Mouse (Mus musculus): ENCODE measurements around the gene Fam83f.

The Fam83f gene

DNA sequence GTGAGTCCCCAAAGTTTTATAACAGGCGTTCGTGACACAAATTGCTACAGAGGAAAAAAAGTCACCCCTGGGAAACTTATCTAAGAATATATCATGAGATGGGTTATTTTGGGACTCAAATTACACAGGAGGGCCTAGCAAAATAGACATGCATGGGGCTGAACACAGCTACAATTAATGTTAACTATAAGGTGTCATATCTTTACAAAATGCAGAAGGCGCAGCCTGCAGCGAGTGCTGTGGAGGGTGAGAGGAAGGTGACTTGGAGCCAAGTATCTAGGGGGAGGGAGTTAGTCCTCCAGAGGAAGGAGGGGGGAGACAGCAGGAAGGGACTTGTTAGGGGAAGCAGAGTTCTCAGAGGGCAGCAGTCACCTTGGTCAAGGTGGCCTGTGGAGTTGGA, 7.2 kb upstream of the Fam83f start:
- DNase-seq (ENCODE audit: low spot score): no peak

DNA sequence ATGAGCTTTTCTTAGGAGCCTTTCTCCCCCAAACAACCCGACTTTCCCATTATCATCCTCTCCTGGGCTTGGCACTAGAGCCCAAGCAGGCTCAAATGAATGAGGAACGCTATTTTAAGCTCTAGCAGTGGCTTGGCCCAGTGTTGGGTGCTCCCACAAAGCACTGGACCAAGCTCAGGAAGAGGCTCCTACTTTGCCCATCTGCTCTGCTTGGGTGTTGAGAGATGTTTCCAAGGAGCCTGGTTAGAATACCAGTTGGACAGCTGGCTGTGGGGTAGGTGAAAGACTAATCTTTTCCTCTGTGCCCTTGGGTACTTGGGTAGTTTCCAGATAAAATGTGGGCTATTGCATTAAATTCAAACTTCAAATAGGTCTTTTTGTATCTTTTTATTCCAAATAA, 1.2 kb downstream of the Fam83f start:
- no peak for DNase-seq (ENCODE audit: low spot score)

DNA sequence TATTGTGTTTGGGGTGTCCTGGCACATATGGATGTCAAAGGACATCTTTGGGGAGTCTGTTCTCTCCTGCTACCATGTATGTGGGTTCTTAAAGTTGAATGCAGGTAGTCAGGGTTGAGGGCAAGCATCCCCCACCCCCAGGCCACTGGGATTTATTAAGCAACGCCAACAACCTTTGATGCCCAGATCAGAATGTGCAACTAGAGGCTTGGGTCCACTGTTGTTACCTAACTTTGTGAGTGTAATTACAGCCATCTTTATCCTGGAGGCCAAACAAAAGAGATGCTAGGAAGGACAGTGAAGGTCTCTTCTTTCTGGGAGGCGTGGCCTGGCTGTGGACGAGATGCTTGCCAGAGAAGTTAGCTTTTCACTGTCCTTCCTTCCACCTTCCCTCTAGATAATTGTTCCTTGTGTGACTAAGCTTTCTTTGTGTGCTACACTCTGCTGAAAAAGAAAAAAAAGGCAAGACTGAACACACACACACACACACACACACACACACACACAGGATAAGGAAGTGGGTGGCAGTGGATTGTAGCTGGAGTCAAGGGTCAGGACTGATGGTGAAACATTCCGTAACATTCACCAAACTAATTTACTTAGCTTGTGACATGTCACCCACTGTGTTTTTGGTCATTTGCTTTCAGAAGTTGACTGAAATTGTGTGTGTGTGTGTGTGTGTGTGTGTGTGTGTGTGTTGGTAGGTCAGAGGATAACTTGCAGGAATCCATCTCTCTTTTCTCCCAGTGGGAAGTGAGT, 1.9 kb downstream of the Fam83f start:
- DNase-seq (ENCODE audit: low spot score): no peak

DNA sequence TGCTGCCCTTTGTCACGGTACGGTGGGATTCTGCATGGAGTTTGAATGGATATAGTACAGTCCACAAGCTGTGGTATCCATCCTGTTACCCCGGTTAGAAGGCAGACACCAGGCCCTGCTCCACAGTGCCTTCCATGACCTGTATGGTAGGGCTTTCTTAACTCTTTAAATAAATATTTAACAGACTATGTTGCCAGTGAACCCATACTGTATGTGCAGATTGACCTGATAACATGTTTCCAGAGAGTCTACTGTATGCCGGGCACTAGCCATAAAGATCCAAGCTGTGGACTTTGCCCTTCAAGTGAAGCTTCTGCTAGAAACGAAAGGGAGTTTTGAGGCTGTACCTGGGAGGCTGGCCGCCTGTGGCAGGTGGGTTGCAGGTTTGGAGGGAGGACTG, 3.1 kb downstream of the Fam83f start:
- DNase-seq (ENCODE audit: low spot score): no peak

DNA sequence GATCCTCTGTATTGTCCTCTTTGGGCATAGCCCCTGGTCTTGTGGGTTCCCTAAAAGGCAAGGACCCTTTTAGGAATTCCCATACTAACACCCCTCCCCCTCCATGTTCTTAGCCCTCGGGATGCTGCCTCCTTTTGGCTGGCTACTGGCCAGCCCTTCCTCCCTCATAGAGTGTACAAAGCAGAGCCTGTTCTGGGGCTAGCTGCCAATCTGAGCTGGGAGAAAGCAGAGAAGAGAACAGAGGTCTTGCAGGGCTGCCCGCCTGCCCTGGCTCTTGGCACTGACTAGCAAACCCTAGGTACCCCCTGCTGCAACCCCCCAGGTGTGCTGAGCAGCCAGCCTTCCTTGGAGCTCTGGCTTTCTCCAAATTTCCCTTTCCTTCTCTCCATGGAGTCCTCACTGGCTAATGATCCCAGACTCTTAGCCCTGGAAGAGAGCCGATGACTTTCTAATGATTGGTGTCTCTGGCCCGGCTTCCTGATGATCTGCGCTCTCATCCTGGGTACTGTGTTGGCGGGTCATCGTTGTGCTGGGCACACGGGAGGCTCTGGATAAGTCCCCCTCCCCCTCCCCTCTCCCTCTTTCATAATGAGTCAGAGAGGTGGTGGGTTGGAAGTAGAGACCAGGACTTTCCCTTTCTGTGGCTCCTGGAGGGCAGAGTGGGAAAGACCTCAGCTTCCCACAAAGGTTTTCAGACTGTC, 8.0 kb downstream of the Fam83f start:
- peak; percentile 76 for DNase-seq (ENCODE audit: low spot score)

DNA sequence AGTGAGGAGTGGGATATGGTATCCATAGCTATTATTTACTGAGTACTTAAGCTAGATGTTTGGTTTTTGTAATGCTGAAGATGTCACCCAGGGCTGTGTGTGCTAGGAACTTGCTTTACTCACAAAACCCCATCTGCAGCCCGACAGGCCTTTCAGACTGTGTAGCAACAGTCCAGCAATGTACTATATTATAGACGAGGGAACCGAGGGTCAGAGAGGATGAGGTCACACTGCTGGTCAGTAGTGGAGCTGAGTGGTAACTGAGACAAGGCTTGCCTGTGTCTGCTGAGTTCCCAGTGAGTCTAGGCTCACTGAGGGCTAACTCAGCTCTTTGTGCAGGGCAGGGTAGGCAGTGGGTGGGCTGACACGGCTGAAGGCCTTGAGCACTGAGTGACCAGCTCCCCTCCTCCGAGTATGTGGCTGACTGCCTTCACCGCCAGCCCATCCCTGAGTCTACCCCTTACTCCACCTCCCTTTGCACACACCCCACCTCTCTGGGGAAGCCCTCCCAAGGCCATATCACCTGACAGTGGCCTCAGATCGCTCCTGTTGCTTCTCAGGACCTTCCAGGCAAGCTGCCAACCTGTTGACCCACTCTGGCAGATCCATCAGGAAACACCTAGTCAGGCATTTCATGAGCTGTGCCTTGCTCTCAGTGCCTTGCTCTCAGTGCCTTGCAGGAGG, 8.8 kb downstream of the Fam83f start:
- peak; percentile 75 for DNase-seq (ENCODE audit: low spot score)

DNA sequence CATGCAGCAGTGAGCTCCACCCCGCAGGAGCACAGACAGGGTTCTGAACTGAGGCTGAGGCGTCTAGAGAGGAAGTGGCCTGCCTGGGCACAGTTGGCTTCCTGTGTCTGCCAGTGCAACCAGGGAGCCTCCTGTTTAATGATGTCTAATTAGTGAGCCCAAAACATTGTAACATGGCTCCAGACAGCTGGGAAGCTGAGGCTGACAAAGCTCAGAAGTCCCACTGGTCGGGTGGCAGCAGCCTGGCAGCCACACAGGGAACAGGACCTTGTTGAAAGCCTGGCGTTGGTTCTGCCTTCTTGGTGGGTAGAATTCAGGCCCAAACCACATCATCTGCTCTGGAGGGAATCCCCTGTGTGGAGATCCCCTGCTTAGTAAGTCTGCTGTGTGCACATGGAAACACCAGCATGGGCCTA, 9.8 kb downstream of the Fam83f start:
- DNase-seq (ENCODE audit: low spot score): peak; percentile 30

DNA sequence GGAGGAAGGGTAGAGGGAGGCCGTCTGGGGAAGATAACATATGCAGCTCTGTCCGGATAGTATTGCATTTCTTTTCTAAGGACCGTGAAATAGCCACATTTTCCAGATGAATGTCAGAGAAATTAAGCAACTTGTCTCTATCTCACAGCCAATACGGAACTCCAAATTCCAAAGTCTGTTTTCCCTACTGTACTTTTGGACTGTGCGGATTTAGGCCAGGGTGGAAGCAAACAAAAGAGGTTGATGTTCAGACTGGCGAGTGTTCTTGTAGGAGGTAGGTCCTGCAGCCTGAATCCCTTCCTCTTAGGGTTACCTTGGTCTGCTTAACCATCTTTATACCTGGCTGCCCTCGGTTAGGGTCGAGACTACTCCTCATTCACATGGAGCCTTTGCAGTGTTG, 10.7 kb downstream of the Fam83f start:
- DNase-seq (ENCODE audit: low spot score): no peak

DNA sequence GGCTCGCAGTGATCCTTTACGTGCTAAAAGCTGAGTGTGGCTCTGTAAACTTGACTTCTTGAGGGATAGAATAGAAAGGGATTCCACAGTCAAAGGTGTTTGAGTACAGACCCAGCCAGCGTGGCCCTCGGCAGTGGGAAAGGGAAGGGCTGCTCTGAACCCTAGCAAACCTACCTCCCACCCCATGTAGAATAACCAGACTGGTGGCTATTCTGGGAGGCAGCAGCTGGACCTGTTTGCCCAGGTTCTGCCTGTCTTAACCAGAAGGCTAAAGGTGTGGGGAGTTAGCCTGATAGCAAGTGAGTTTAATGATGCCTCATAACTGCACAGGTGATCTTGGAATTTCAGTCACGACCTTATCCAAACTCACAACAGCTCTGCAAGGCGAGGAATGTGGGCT, 11.5 kb downstream of the Fam83f start:
- DNase-seq (ENCODE audit: low spot score): no peak

DNA sequence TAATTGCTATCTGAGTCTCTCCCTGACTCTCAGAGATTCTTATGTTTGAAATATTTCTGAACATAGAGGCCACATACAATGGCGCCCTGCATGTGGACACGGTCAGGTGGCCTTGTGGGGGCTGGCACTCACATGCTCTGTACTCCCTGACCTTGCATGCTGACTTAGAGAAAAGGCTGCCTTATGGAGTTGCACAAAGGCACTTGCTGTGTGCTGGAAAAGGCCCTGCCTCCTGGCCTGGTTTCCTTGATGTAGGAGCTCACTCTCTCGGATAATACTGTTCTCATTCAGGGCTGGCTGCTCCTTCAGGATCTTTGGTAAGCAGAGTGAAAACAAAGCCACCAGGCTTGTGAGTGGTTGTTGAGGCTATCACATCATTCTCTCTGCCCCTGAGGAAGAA, 12.3 kb downstream of the Fam83f start:
- DNase-seq (ENCODE audit: low spot score): no peak

DNA sequence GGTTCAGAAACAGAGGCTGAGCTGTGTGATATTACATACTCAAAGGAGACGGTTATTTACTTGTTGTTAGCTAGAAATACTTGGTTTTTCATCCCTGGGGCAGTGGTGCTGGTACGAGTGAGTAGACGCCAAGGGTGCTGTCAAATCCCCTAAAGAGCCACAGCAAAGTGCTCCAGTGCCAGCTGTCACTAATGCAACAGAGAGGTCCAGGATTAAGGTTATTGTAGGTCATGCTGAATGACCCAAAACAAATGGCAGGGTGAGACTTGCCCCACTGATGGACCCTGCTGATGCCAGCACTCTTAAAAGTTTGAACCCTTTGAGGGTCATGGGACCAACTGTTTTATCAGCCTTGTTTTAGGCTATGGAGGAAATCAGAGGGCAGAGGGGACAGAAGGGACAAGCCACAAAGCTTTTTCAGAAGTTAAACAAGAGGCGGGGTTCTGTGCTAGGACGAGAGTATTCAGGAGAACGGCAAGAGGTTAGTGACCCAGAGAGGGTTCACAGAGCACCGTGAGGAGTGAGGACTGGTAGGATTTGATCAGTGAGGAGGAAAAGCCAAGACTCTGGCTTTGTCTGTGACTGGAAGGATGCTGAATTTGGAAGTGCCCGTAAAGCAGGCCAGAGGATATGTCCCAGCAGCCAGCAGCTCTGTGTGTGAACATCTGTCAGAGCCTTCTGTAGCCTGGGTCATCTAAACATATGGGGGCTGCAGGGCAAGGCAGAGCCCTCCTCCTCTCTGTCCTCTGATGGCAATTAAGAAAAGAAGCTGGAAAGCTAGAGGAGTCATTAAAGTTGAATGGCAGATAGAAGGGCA, 13.3 kb downstream of the Fam83f start:
- no peak for DNase-seq (ENCODE audit: low spot score)

DNA sequence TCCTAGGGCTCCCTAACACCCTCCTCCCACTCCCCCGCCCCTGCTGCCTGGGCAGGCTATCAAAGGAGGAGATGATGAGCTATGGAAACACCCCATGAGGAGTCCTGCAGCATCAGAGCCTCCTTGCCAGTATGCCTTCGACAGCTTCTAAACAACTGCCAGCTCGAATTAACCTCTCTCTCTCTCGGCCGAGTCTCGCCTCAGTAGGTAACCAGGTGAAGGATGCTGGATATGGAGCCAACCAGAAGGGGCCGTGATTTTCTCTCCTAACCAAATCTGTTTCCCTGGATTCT, 13.9 kb downstream of the Fam83f start:
- DNase-seq (ENCODE audit: low spot score): no peak

DNA sequence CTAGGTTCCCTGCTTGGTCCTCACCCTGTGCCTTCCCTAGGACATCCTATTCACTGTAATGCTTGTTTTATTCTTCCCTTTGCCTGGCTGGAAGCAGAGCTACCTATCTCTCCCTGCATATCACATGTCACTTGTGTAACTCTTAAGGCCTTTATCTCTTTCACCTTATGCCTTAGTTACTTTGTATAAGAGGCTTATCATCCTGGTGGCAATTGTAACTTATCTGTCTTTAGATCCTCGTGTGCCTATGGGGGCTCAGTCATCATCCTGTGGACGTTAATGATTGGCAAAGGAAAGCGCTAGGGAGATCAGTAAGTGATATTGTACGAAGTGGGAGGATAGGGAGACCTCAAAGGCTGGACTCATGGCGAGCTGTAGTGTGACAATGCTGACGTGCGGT, 16.9 kb downstream of the Fam83f start:
- no peak for DNase-seq (ENCODE audit: low spot score)

DNA sequence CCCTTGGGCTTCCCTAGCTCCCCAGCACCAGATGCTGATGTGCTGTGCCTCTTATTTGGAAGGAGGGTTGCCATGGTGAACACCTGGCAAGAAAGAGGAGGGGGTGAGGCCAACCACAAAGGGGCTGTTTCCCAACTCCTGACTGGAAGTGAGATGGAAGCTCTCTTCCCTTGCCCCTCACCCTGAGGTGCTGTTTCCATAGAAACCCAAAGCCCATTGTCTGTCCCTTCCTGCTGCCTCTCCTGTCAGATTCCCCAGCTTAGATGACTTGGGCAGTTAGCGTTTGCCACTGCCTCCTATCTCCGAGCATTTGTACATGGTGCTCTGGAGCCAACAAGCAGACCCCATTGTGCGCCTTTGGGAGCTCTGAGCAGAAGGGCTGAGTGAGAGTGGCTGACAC, 21.8 kb downstream of the Fam83f start:
- DNase-seq (ENCODE audit: low spot score): peak; percentile 34

DNA sequence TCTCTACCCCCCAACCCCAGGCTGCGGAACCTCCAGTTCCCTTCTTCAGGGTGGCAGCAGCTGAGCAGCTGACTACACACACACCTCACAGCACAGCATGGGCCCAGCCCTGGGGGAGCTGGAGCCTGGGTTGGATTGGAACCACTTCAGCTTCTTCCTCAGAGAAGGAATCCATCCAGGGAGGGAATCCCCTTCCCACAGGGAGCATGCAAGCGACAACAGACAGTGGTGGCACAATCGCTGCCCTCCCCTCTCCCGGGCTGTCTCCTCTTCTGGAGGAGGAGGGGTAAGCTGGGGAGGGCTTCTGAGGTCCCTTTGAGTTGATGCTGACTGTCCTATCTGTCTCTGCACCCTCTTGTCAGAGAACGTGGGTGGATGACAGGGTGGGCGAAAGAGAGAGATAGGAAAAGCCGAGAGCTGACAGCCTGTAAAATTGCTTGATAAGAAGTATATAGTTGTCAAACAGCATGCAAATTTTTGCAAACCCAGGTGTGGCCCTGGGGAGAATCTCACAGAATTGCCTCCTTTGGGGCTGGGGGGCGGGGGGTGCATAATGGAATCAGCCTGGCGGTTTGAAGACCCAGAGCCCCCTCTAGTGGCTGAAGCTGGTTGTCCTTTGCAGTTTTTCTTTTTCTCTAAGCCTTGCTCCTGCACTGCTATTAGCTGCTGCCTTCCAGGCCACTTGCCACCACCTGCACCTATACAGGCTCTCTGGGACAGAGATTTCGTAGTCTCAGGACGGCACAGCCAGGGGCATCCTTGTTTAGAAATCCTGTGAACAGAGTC, 22.7 kb downstream of the Fam83f start:
- peak; percentile 73 for DNase-seq (ENCODE audit: low spot score)

DNA sequence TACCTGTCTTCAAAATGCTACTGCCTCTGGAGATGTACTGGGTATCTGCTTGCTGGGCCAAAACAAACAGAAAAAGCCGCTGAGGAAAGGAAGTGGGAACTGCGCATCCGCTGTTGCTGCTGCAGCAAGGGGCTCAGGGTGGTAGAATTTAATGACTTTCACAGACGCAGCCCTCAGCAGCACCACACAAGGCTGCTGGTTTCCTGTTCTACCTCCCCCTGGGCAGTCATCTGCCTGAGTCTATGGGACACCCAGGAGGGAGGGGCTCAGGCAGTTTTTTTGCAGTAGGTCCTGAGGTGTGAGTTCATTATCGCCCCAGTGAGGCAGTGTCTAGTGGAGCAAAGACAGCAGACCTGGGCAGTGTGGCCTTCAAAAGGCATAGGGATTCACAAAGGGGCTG, 25.9 kb downstream of the Fam83f start:
- no peak for DNase-seq (ENCODE audit: low spot score)

DNA sequence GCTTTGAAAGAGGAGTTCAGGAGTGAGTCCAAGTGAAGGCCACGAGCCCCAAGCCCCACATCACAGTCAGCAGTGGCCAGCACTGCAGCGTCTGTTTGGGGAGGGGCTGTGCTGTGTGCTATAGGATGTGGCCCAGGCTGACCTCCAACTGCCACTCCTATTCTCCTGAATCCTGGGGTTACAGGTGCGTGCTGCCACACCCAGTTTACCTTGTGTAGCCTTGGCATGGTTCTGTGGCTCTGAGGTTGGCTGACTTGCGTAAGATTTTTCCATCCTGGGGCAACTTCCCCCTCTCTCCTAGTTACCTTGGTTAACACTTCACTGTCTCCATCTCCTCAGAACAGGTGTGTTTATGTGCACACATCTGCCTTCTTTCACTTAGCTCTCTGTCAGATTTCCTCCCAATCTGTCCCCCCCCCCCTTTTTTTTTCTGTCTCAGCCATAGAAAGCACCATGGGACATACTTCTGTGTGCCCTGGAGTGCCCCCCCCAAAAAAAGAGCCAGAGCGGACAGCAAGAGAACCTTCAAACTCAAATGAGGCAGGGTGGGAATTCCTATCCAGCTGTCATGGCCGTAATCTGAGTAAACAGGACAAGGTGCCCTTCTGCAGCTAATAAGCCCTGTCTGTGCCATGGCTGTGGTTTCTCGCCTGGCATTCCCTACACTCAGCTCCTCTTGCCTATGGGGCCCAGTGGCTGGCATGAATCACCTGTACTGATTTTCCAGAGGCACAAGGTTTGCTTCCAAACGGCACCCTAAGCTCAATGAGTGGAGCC, 30.0 kb downstream of the Fam83f start:
- DNase-seq (ENCODE audit: low spot score): no peak

DNA sequence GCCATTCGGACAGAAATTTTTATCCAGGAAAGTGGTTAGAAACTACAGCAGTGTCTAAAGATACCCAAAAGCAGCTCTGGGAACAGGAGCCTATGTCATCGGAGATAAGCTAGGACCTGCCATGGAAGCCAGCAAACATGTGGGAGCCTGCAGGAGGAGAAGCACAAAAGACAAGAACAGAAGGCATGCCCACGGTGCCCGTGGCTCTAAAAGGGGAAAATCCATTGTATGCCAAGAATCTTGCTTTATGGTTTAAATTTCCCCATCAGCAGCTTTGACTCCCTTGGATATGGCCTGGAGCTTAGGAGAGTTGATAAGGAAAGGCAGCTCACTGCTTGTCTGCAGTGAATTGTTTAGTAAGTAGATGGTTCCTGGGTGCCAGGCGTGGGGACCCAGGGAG, 31.3 kb downstream of the Fam83f start:
- DNase-seq (ENCODE audit: low spot score): no peak

DNA sequence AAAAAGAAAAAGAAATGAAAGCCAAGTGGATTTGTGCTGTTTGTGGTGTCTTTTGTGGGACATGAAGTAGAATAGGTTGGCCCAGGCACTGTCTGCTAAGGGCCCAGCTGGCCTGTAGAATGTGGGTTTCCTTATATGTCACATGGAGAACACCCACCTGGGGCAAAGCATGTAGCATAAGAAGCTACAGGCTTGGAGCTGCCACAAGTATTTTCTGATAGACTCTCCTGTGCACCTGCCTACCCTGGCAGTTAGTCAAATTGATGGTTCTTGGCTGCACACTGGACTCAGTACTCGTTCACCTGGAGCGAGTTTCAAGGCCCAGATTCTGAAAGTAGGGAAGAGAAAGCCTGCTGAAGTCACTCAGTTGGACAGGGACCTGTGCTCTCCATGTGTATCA, 31.8 kb downstream of the Fam83f start:
- DNase-seq (ENCODE audit: low spot score): no peak

DNA sequence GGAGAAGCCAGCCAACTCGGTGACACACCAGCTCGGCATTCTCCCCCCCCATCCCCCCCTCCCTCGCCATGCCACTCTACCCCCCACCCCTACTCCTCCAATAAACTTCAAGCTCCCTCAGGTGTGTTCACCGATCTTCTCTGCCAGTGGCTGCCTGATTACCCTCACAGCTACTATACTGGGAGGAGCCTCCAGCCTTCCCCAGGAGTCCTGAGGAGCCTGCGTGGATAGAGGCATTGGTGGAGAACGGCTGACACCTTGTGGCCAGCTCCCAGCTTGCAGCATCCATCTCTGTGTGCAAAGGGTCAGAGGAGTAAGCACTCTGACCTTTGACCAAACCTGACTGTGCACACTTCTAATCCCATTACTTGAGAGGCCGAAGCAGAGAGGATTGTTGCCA, 32.6 kb downstream of the Fam83f start:
- DNase-seq (ENCODE audit: low spot score): peak; percentile 93
